Mouse (Mus musculus) hindbrain, embryonic 14.5 days (tissue): ENCODE data around the gene H2-Q6. TPM values are rescaled to one million over a fixed set of nuclear protein-coding genes. Genes with fewer than 3 reads are reported as not detected.
"Not testable (repeated sequence)": the region's sequence is repeated elsewhere in the genome, so short reads cannot be mapped to it uniquely, and the experiment has no call there.

Experiments used
- ATAC-seq: fragments of 200-750 bp; cut with Nextera tagmentation; 2 replicates; pipeline ENCODE4 v1.8.0; 2017; ENCODE audit warnings: moderate number of reproducible peaks, mild to moderate bottlenecking, moderate TSS enrichment, moderate library complexity; ENCODE audit not compliant: low FRiP score
- DNase-seq: peaks from one replicate; pipeline ENCODE4 v3.0.0-alpha.2; 2015; ENCODE audit warnings: low spot score
- H3K27ac ChIP-seq: fragments of 300-500 bp; sonication (generic); 2 replicates; pipeline ENCODE4 v1.5.1; 2014; ENCODE audit warnings: mild to moderate bottlenecking, moderate library complexity
- H3K27me3 ChIP-seq: fragments of 300-500 bp; sonication (generic); 2 replicates; pipeline ENCODE4 v1.6.1; 2014; ENCODE audit warnings: mild to moderate bottlenecking, low read length, mixed read lengths; ENCODE audit not compliant: control insufficient read depth, insufficient read depth
- H3K36me3 ChIP-seq: fragments of 300-500 bp; sonication (generic); replicated peaks from 2 replicates; pipeline ENCODE4 v1.6.1; 2014; ENCODE audit not compliant: control insufficient read depth, insufficient read depth
- H3K4me1 ChIP-seq: fragments of 300-500 bp; sonication (generic); replicated peaks from 2 replicates; pipeline ENCODE4 v1.6.1; 2014; ENCODE audit warnings: antibody characterized with exemption, low read length, mixed read lengths; ENCODE audit not compliant: control insufficient read depth, insufficient read depth
- H3K4me2 ChIP-seq: fragments of 300-500 bp; sonication (generic); replicated peaks from 2 replicates; pipeline ENCODE4 v1.6.1; 2014; ENCODE audit warnings: mild to moderate bottlenecking, moderate library complexity
- H3K4me3 ChIP-seq: fragments of 300-500 bp; sonication (generic); replicated peaks from 2 replicates; pipeline ENCODE4 v1.5.1; 2014; ENCODE audit warnings: mild to moderate bottlenecking, low read length
- H3K9ac ChIP-seq: fragments of 300-500 bp; sonication (generic); 2 replicates; pipeline ENCODE4 v1.6.1; 2014
- H3K9me3 ChIP-seq: fragments of 300-500 bp; sonication (generic); 2 replicates; pipeline ENCODE4 v1.6.1; 2016; ENCODE audit warnings: low read length; ENCODE audit not compliant: control insufficient read depth
- WGBS: fragments of 180-500 bp; shearing (Covaris S2); extraction: QIAGEN DNeasy Blood & Tissue Kit; methylation state at CpG from one replicate; pipeline ENCODE4 v1.1.7; 2014; 5-methylcytosine and 5-hydroxymethylcytosine counted together
- polyA plus RNA-seq: library from polyadenylated mRNA; unstranded; fragments of >200 nt; fragmentation: Nextera tagmentation; extraction: Ambion mirVana; gene quantifications from 2 replicates; pipeline ENCODE4 v1.2.1, GENCODE M21; 2014

Gene H2-Q6
- polyA plus RNA-seq, 1 experiment from 2014 or later = 0.71 TPM

DNA sequence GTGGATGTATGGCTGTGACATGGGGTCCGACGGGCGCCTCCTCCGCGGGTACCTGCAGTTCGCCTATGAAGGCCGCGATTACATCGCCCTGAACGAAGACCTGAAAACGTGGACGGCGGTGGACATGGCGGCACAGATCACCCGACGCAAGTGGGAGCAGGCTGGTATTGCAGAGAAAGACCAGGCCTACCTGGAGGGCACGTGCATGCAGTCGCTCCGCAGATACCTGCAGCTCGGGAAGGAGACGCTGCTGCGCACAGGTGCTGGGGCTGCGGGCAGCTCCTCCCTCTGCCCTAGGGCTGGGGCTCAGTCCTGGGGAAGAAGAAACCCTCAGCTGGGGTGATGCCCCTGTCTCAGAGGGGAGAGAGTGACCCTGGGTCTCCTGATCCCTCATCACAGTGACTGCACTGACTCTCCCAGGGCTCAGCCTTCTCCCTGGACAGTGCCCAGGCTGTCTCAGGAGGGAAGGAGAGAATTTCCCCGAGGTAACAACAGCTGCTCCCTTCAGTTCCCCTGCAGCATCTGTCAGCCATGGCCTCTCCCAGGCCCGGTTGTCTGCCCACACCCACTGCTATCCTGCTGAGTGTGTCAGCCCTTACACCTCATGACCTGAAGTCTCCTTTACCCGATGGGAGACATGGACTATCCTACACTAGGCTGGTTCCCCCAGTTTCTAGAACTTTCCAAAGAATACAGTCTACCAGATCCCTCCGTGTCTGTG, 15.4 kb downstream of the H2-Q6 start:
- Histone ChIP-seq H3K4me3 (0 out of 2 replicates have a peak overlapping the region, but pooled peaks have one; percentile 38), H3K4me2 (0 out of 2 replicates have a peak overlapping the region, but pooled peaks have one; percentile 87)
- H3K27me3 ChIP-seq, H3K9me3 ChIP-seq, H3K9ac ChIP-seq, ATAC-seq, H3K36me3 ChIP-seq, H3K27ac ChIP-seq, H3K4me1 ChIP-seq: not testable (repeated sequence)
- DNase-seq = peak; percentile 23
- WGBS = 44% methylated on average over 27 of the region's 27 CpGs

DNA sequence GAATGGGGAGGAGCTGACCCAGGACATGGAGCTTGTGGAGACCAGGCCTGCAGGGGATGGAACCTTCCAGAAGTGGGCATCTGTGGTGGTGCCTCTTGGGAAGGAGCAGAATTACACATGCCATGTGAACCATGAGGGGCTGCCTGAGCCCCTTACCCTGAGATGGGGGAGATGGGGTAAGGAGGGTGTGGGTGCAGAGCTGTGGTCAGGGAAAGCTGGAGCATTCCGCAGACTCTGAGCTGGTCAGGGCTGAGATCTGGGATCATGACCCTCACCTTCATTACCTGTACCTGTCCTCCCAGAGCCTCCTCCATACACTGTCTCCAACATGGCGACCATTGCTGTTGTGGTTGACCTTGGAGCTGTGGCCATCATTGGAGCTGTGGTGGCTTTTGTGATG, 17.7 kb downstream of the H2-Q6 start:
- not testable (repeated sequence) for H3K27ac ChIP-seq, H3K36me3 ChIP-seq, H3K27me3 ChIP-seq, H3K9me3 ChIP-seq, H3K4me1 ChIP-seq, H3K4me3 ChIP-seq, ATAC-seq, H3K9ac ChIP-seq, DNase-seq, H3K4me2 ChIP-seq
- 86% methylated on average over 2 of the region's 2 CpGs for WGBS

DNA sequence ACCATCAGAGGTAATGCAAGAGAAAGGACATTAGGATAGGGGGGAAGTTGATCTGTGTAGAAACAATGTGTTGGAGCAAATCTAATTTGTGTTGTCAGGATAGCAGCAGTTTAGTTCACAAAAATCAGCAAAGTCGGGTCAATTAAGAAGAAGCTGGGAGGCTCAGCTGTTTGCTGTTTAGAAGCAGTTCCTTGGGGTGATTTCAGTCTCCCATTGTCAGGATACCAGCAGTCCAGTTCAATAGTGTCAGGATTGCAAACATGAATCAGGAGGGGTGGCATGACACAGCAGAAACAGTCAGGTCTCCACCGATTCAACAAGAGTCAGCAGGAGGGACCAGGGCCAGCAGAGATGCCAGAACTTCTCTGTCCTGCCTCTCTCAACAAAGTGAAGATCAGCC, 19.9 kb downstream of the H2-Q6 start:
- not testable (repeated sequence) for H3K4me3 ChIP-seq, ATAC-seq, H3K9me3 ChIP-seq, DNase-seq, H3K9ac ChIP-seq, H3K27ac ChIP-seq, H3K36me3 ChIP-seq, H3K4me1 ChIP-seq, H3K4me2 ChIP-seq, H3K27me3 ChIP-seq
- 92% methylated on average over 2 of the region's 2 CpGs for WGBS

DNA sequence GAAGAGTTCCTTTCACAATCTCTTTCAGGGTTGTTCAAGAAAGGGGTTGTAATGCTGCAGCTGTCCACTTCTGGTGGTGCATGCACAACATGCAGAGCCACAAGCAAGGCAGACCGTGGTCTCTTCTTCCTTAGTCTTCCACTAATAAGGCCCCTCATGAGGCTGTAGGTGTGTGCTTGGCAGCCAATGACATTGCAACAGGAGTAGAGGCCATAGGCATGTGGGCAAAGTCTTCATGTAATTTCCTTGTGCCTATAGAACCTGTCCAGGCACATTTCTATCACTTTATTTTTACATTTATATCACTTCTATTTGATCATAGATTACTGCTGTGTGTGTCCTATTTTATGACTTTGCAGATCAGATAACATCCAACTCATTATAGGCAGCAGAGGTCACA, 33.6 kb downstream of the H2-Q6 start:
- not testable (repeated sequence) for H3K9ac ChIP-seq, H3K4me1 ChIP-seq, H3K4me2 ChIP-seq, H3K27ac ChIP-seq, ATAC-seq, H3K36me3 ChIP-seq, H3K27me3 ChIP-seq, H3K9me3 ChIP-seq, H3K4me3 ChIP-seq, DNase-seq
- WGBS = no CpG with 5 or more reads among the region's 1 CpGs

DNA sequence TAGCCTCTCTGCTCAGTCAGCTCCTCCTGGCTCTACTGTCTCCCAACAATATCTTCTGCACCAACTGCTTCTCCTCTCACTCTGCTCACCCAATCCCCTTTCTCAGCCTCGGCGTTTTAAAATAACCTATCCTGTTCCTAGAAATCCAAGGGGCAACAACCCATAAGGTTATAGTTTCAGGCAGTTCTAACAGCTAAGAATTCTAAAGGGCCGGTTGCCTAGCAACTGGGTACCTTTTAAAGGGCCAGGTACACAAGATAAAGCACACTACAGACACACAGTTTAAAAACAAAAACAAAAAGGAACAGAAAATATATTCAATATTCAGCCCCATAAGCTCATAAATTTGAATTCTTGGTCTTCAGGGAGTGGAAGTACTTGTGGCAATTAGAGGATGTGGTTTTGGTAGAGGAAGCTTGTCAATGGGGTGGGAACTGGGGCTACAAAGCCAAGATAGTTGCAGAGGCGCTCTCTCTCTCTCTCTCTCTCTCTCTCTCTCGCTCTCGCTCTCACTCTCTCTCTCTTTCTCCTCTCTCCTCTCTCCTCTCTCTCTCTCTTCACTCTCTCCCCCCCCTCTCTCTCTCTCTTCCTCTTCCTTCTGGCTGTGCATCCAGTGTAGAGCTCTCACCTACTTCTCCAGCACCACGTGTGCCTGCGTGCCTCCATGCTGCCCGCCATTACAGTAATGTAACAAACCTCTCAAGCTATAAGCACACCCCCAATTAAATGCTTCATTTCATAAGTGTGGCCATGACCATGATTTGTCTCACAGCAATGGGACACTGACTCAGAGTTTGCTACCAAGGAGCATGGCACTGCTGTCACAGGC, 36.1 kb downstream of the H2-Q6 start:
- not testable (repeated sequence) for H3K4me3 ChIP-seq, DNase-seq
- ATAC-seq = peak; percentile 69; the same call in 1 of the 2 replicates

DNA sequence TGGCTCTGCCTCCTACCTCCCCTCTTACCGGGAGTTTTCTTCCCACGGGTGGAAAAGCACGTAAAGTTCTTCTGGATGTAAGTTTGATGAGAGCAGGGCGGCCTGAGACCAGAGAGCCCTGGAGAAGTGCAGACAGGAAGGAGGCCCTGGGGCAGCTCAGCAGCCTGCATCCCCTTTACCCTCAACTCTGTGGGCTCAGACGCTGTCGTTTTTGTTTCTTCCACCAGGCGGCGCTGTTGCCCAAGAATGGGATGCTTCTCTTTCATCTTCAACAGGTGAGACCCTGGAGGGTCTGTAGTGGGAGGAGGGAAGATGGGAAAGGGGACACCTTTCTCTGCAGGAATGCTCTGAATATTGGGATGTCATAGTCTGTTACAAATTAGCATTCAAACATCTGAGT, 41.0 kb downstream of the H2-Q6 start:
- not testable (repeated sequence) for H3K4me1 ChIP-seq, ATAC-seq, H3K4me3 ChIP-seq, H3K4me2 ChIP-seq, H3K27ac ChIP-seq, H3K9ac ChIP-seq, H3K9me3 ChIP-seq, H3K36me3 ChIP-seq
- 7% methylated on average over 8 of the region's 8 CpGs for WGBS
- peak; percentile 42 for DNase-seq
- H3K27me3 ChIP-seq = peaks cover 19% of the 10 kb centered on the region

More for the DNA sequence above, 36.1 kb downstream of the H2-Q6 start:
- H3K36me3 ChIP-seq, H3K9ac ChIP-seq, H3K27ac ChIP-seq, H3K27me3 ChIP-seq, H3K4me2 ChIP-seq, H3K9me3 ChIP-seq, H3K4me1 ChIP-seq: not testable (repeated sequence)
- WGBS = 50% methylated on average over 3 of the region's 9 CpGs

DNA sequence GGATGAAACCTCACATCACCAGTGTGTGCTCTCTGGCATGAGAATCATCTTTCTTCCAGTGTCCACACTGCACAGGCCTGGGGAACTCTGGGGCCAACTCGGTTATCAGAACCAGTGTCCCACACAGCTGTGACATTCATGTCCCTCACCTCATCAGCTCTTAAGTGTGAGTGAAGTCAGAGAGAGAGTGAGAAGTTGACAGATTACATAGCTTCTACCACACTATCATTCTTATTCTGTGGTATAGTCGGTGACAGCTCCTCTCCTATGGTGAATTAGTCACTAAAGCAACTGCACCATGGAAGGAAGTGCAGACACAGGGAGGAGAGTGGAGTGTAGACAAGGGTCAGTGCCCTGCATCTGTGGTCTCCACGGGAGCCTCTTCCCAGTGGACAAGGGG, 44.3 kb downstream of the H2-Q6 start:
- H3K4me2 ChIP-seq, DNase-seq, H3K4me1 ChIP-seq, H3K9me3 ChIP-seq, H3K27ac ChIP-seq, H3K4me3 ChIP-seq, H3K36me3 ChIP-seq, ATAC-seq, H3K9ac ChIP-seq: not testable (repeated sequence)
- WGBS = 53% methylated on average over 3 of the region's 3 CpGs
- peaks cover 22% of the 10 kb centered on the region for H3K27me3 ChIP-seq

DNA sequence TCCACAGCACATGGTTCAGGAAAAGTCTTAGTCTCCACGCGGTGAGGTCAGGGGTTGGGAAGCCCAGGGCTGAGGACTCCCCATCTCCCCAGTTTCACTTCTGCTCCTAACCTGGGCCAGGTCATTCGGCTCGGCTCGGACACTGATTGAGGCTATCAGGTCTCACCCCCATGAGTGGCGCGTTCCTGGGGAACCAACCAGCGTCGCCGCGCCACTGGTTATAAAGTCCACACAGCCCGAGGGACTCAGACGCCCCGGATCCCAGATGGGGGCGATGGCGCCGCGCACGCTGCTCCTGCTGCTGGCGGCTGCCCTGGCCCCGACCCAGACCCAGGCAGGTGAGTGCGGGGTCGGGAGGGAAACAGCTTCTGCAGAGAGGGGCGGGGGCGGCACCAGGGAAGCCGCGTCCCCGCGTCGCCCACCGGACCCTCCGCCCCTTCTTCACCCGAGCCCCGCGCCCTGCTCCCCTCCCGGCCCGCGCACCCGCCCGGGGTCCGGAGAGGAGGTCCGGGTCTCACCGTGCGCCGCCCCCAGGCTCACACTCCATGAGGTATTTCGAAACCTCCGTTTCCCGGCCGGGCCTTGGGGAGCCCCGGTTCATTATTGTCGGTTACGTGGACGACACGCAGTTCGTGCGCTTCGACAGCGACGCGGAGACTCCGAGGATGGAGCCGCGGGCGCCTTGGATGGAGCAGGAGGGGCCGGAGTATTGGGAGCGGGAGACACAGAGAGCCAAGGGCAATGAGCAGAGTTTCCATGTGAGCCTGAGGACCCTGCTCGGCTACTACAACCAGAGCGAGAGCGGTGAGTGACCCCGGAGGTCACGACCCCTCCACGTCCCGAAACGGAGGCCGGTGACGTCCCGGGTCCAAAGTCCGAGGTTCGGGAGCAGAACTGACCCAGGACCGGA, 45.4 kb downstream of the H2-Q6 start, which contains the start of gene H2-Q10:
Gene H2-Q10, plus strand, starts transcription at position 248 of the 910 bp plus-strand sequence.
- Histone ChIP-seq H3K4me3 (peak within 1 kb of the TSS; percentile 41), H3K27ac (no peak within 1 kb of the TSS), H3K27me3 (peaks cover 22% of the 10 kb centered on the region), H3K9ac (peak within 1 kb of the TSS; percentile 39), H3K4me1 (0 out of 2 replicates have a peak, but pooled peaks cover 8% of the 10 kb centered on the region), H3K9me3 (no peaks in the 10 kb centered on the region), H3K4me2 (peak within 1 kb of the TSS; percentile 61), H3K36me3 (no peaks in the 10 kb centered on the region)
- no peak for DNase-seq
- ATAC-seq = no peak; the same call in 1 of the 2 replicates
- WGBS = under 1% methylated on average over 75 of the region's 80 CpGs
